Mouse (Mus musculus) C2C12 (cell line): ENCODE data around the gene Auts2. TPM values are rescaled to one million over a fixed set of nuclear protein-coding genes. Genes with fewer than 3 reads are reported as not detected.

Experiments used
- H3K27me3 ChIP-seq: one replicate; pipeline ENCODE4 v1.6.1; 2011; ENCODE audit not compliant: control insufficient read depth, insufficient read depth, insufficient read length
- H3K36me3 ChIP-seq: one replicate; pipeline ENCODE4 v1.6.1; 2011; ENCODE audit not compliant: control insufficient read depth, insufficient read depth
- H3K4me3 ChIP-seq: one replicate; pipeline ENCODE4 v1.5.1; 2011; ENCODE audit warnings: mild to moderate bottlenecking, control low read depth; ENCODE audit not compliant: poor library complexity, insufficient read depth, severe bottlenecking
- H3K79me2 ChIP-seq: one replicate; pipeline ENCODE4 v1.6.1; 2011; ENCODE audit not compliant: control insufficient read depth, insufficient read depth
- H3K79me3 ChIP-seq: one replicate; pipeline ENCODE4 v1.6.1; 2011; ENCODE audit warnings: low read depth, control low read depth
- H3ac ChIP-seq: one replicate; pipeline ENCODE3; 2011; ENCODE audit warnings: low read depth; ENCODE audit not compliant: control insufficient read depth, insufficient read length
- CEBPB ChIP-seq: IDR thresholded peaks from one replicate; pipeline ENCODE4 v1.6.1; 2011; ENCODE audit warnings: low read depth, mild to moderate bottlenecking, control low read depth, moderate library complexity
- CTCF ChIP-seq: IDR thresholded peaks from one replicate; pipeline ENCODE4 v1.5.1; 2011; ENCODE audit not compliant: control insufficient read depth, insufficient read depth, insufficient read length
- FOSL1 ChIP-seq: IDR thresholded peaks from one replicate; pipeline ENCODE4 v1.8.0; 2011; ENCODE audit warnings: mild to moderate bottlenecking, low read length; ENCODE audit not compliant: poor library complexity, insufficient read depth, severe bottlenecking
- MAX ChIP-seq: IDR thresholded peaks from one replicate; pipeline ENCODE4 v1.6.1; 2011; ENCODE audit warnings: mild to moderate bottlenecking, control low read depth
- MYOD1 ChIP-seq: IDR thresholded peaks from one replicate; pipeline ENCODE4 v1.6.1; 2011; ENCODE audit warnings: low read depth; ENCODE audit not compliant: control insufficient read depth, insufficient read length
- MYOG ChIP-seq: IDR thresholded peaks from one replicate; pipeline ENCODE4 v1.6.1; 2011; ENCODE audit not compliant: control insufficient read depth, insufficient read length; ENCODE audit errors: extremely low read depth
- USF1 ChIP-seq: IDR thresholded peaks from one replicate; pipeline ENCODE4 v1.6.1; 2011; ENCODE audit warnings: low read depth, mild to moderate bottlenecking, control low read depth, moderate library complexity
- polyA plus RNA-seq: library from polyadenylated mRNA; unstranded; fragments of >200 nt; fragmentation: generic; extraction: Trizol; gene quantifications from one replicate; pipeline ENCODE4 v1.2.1, GENCODE M21; 2012; ENCODE audit warnings: missing spikeins

The Auts2 gene
- polyA plus RNA-seq, 1 experiment: 8.4 TPM

DNA sequence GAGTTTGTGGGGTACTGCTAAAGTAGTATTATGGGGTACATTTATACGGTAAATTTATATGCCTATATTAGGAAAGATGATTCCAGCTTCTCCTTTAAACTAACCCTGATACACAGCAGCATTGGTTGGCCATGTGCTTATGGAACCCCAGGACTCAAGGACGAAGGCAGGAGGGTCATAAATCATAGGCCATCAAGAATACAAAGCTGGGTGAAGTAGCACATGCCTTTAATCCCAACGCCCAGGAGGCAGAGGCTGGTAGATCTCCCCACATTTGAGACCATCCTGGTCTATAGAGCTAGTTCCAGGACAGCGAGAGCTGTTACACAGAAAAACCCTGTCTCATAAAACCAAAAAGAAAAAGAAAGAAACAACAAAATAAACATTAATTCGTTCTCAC lies 307.7 kb downstream of the Auts2 start:
- Histone ChIP-seq H3K27me3 (no peaks in the 10 kb centered on the region), H3K4me3 (no peak overlapping the region)
- no peak for TF ChIP-seq MYOG

DNA sequence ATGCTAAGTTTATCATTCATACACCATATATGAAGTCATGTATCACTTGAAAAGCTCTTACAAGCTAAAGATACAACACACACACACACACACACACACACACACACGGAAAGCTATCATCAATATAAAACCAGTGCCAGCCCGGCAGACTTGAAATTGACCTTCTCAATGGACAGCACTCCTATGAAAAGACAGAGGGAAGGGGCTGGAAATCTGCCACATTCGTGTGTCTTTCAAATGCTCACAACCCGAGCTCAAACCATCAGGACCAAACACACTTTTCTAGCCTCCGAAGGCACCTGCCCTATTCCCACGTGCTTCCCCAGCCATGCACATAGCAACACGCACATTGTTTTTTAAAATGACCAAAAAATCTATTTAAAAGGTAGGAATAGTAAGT lies 308.7 kb downstream of the Auts2 start:
- no peaks in the 10 kb centered on the region for H3K79me2 ChIP-seq
- no peaks in the 10 kb centered on the region for H3K79me3 ChIP-seq
- TF ChIP-seq CEBPB (no peak), USF1 (no peak), FOSL1 (no peak), MYOG (no peak), MAX (no peak), MYOD1 (no peak), CTCF (no peak)
- no peak overlapping the region for H3ac ChIP-seq
- H3K4me3 ChIP-seq: no peak overlapping the region
- no peaks in the 10 kb centered on the region for H3K36me3 ChIP-seq
- H3K27me3 ChIP-seq: no peaks in the 10 kb centered on the region

More for the DNA sequence above, 307.7 kb downstream of the Auts2 start:
- Histone ChIP-seq H3K36me3 (no peaks in the 10 kb centered on the region), H3K79me3 (no peaks in the 10 kb centered on the region), H3ac (no peak overlapping the region), H3K79me2 (no peaks in the 10 kb centered on the region)

DNA sequence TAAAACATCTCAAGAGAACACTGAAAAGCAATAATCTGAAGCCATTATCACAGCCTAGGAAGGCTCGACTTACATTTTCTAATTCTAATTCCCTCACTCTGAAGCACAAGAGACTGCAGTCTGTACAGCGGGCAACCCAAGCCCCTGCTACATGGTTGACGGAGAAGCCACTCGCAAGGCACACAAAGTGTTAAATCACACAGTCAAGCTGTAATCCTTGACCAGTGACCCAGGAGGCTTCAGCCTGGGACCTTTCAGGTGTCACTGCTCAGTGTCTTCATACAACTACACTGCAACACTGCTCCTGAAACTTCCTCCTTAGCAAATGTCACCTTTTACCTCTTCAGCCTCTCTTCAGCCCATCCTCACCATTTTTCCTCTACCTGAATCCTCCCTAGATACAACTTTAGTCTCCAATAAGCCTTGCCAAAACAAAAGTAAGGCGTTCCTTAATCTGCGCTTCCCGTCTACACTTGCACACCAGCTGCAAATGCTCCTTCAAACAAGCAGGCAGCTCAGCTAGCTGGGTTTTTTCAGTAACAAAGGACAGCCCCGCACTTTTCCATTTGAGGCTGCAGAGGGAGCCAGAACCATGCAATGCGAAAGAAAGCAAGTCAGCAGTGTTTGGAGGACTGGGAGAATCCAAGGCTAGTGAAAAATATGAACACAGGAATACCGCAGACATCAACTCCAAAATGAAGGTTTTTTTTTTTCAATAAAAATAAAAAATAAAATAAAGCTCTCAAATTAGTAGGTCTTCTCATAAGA lies 311.7 kb downstream of the Auts2 start:
- Histone ChIP-seq H3K79me2 (no peaks in the 10 kb centered on the region), H3K4me3 (no peak overlapping the region), H3ac (no peak overlapping the region), H3K27me3 (no peaks in the 10 kb centered on the region), H3K36me3 (no peaks in the 10 kb centered on the region), H3K79me3 (no peaks in the 10 kb centered on the region)
- no peak for TF ChIP-seq MYOD1
- TF ChIP-seq FOSL1: no peak
- TF ChIP-seq MYOG: no peak
- no peak for TF ChIP-seq USF1
- TF ChIP-seq CTCF: no peak
- no peak for TF ChIP-seq MAX
- TF ChIP-seq CEBPB: no peak

DNA sequence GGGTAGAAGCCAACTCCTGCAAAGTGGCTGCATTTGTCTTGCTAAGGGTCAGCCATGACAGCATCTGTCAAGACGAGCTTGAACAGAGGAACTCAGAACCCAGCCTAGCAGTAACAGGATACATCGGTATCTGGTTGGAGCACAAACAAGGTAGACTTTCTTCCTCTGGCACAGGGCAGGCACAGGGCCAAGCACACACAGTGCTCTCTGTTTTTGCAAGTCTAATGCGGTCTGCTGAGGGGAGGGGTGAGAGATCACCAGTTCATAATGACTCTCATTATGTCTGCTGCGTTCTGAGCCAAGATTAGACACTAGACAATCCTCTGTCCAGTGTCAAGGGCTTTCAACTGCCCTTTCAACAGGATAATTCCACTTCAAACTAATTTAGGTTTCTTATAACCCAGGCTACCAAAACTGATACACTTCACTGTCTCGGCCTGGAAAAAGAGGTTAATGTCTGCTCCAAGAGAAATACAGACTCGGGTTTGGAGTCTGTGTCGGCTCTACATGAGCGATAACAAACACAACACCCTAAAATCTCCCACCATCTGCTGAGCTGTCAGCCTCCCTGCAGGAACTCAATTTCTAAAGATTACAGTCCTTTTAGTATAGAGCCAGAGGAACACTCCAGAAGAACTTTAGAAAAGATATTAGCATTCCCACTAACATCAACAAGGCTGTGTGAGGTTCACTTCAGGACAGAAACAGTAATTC lies 313.3 kb downstream of the Auts2 start:
- Histone ChIP-seq H3K79me3 (no peaks in the 10 kb centered on the region), H3K79me2 (no peaks in the 10 kb centered on the region), H3K36me3 (no peaks in the 10 kb centered on the region), H3K4me3 (no peak overlapping the region), H3K27me3 (no peaks in the 10 kb centered on the region), H3ac (no peak overlapping the region)
- no peak for TF ChIP-seq MYOG
- no peak for TF ChIP-seq FOSL1
- no peak for TF ChIP-seq CTCF
- no peak for TF ChIP-seq MAX
- TF ChIP-seq CEBPB: no peak
- no peak for TF ChIP-seq USF1

DNA sequence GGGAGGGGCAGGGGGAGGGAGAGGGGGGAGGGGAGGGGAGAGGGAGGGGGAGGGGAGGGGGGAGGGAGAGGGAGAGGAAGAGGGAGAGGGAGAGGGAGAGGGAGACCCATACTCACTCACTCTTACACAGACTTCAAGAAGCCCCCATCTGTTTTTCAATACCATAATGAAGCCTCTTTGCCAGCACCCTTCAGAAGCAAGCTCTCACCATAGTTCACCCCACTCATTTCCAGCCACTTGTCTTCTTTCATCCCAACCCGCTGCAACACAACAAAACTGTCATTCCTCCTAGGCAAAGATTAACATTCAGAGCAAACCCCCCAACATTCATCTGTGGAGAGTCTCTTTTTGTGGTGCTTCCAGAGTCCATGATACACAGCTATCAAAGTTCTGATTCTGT lies 314.1 kb downstream of the Auts2 start:
- Histone ChIP-seq H3ac (no peak overlapping the region), H3K79me2 (no peaks in the 10 kb centered on the region), H3K79me3 (no peaks in the 10 kb centered on the region), H3K4me3 (no peak overlapping the region), H3K36me3 (no peaks in the 10 kb centered on the region), H3K27me3 (no peaks in the 10 kb centered on the region)
- TF ChIP-seq MYOD1 (no peak), MYOG (no peak), CEBPB (no peak), MAX (no peak), CTCF (no peak), FOSL1 (no peak), USF1 (no peak)

DNA sequence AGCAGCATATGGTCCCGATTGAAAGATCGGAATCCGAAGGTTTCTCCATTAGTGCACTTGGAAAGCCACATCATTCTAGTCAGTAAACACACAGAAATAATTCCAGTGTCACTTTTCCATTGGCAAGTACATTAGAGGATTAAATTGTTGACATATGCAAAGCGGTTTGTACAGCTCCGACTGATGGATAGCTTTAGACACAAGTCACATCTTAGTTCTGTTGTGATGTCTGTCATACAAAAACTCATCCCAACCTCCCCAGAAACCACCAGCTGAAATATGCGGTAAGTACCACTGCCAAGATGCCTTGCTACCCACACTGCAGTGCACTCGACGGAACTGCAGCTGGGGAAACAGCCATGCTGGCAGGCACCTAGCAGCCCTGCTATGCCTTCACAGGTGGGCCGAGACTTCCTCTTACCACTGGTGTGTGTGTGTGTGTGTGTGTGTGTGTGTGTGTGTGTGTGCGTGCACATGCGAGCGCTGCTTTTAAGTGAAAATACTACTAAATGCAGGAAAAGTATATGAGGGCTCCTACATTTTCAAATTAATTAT lies 322.7 kb downstream of the Auts2 start:
- H3K4me3 ChIP-seq: no peak overlapping the region
- TF ChIP-seq CEBPB (no peak), CTCF (no peak), MYOD1 (no peak), MYOG (no peak)
- H3K27me3 ChIP-seq: no peaks in the 10 kb centered on the region
- no peaks in the 10 kb centered on the region for H3K79me2 ChIP-seq
- H3K79me3 ChIP-seq: no peaks in the 10 kb centered on the region
- H3ac ChIP-seq: no peak overlapping the region
- no peaks in the 10 kb centered on the region for H3K36me3 ChIP-seq
